Mouse (Mus musculus): ENCODE measurements around the gene Ccr7. TPM values are rescaled to one million over a fixed set of nuclear protein-coding genes. Genes with fewer than 3 reads are reported as not detected.

Gene Ccr7
- total RNA-seq, 1 experiment, result 1.4 TPM

- Histone ChIP-seq H3K4me1 (ENCODE audit: control insufficient read depth in 2 of 2, insufficient read depth in 2 of 2, low read length in 2 of 2, poor library complexity in 1 of 2) (peaks cover 2 to 6% of the 10 kb centered on the region in 2 experiments; a peak in 1 of 4 replicates), H3K4me3 (ENCODE audit: insufficient read depth in 1 of 2, low read depth in 1 of 2, low read length in 2 of 2, poor library complexity in 1 of 2, severe bottlenecking in 1 of 2) (no peak overlapping the region), H3K27ac (ENCODE audit: insufficient read depth, low read depth, low read length, poor library complexity, severe bottlenecking) (no peak overlapping the region), H3K36me3 (ENCODE audit: control insufficient read depth, insufficient read depth, low read length, poor library complexity, severe bottlenecking) (no peaks in the 10 kb centered on the region), H3K9ac (ENCODE audit: insufficient read depth, low read depth, low read length, poor library complexity, severe bottlenecking) (no peak overlapping the region), H3K9me3 (ENCODE audit: control insufficient read depth, insufficient read depth, low read depth, low read length) (no peaks in the 10 kb centered on the region)
- in situ Hi-C loops (cut with MboI; ENCODE audit: low sequenced_read_pairs in 2 of 2, unreplicated experiment in 2 of 2), result no loop called here
- TF ChIP-seq ZC3H11A (IDR thresholded peaks at IDR 0.05; ENCODE audit: borderline replicate concordance, low read depth, low read length) (no peak), HCFC1 (IDR thresholded peaks at IDR 0.05; ENCODE audit: borderline replicate concordance, insufficient read depth, low read length) (no peak), ZNF384 (IDR thresholded peaks at IDR 0.05; ENCODE audit: low read depth, low read length) (no peak)
- DNase-seq (ENCODE audit: low read depth, low spot score), result no peak
Observed at GRCm38 (mm10) chr11:99168030-99168474, 13.2 kb upstream of the Ccr7 start.

GRCm38 (mm10) chr11:99167576-99167975, 12.7 kb upstream of the Ccr7 start:
- Histone ChIP-seq H3K9ac (ENCODE audit: insufficient read depth, low read depth, low read length, poor library complexity, severe bottlenecking) (no peak overlapping the region), H3K27ac (ENCODE audit: insufficient read depth, low read depth, low read length, poor library complexity, severe bottlenecking) (no peak overlapping the region), H3K4me3 (ENCODE audit: insufficient read depth in 1 of 2, low read depth in 1 of 2, low read length in 2 of 2, poor library complexity in 1 of 2, severe bottlenecking in 1 of 2) (no peak overlapping the region), H3K9me3 (ENCODE audit: control insufficient read depth, insufficient read depth, low read depth, low read length) (no peaks in the 10 kb centered on the region), H3K4me1 (ENCODE audit: control insufficient read depth in 2 of 2, insufficient read depth in 2 of 2, low read length in 2 of 2, poor library complexity in 1 of 2) (peaks cover 2 to 6% of the 10 kb centered on the region in 2 experiments; a peak in 1 of 4 replicates), H3K36me3 (ENCODE audit: control insufficient read depth, insufficient read depth, low read length, poor library complexity, severe bottlenecking) (no peaks in the 10 kb centered on the region)
- in situ Hi-C loops (cut with MboI; ENCODE audit: low sequenced_read_pairs in 2 of 2, unreplicated experiment in 2 of 2), result no loop called here
- no peak for TF ChIP-seq ZC3H11A (IDR thresholded peaks at IDR 0.05; ENCODE audit: borderline replicate concordance, low read depth, low read length)
- TF ChIP-seq HCFC1 (IDR thresholded peaks at IDR 0.05; ENCODE audit: borderline replicate concordance, insufficient read depth, low read length), result no peak
- TF ChIP-seq CHD2 (IDR thresholded peaks at IDR 0.05; ENCODE audit: low read depth, low read length), result no peak
- TF ChIP-seq ZNF384 (IDR thresholded peaks at IDR 0.05; ENCODE audit: low read depth, low read length), result no peak
- DNase-seq (ENCODE audit: low read depth, low spot score), result no peak

DNA sequence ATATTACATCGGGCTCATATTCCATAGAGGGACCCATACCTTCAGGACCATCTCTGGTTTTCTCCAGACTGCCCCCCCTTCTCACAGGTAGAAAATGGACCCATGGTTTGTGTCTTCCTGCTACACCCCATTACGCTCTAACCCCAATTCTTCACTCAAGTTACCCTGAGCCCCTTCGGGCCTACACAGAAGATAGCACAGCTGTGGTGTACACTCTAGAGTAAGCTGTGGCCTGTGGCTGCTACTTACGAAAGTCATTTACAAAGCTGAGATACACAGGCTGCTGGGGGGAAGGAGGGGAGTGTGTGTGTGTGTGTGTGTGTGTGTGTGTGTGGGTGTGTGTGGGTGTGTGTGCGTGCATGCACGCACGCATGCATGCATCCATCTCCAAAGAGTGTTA, 11.4 kb upstream of the Ccr7 start:
- in situ Hi-C loops (cut with MboI; ENCODE audit: low sequenced_read_pairs in 2 of 2, unreplicated experiment in 2 of 2), result no loop called here

DNA sequence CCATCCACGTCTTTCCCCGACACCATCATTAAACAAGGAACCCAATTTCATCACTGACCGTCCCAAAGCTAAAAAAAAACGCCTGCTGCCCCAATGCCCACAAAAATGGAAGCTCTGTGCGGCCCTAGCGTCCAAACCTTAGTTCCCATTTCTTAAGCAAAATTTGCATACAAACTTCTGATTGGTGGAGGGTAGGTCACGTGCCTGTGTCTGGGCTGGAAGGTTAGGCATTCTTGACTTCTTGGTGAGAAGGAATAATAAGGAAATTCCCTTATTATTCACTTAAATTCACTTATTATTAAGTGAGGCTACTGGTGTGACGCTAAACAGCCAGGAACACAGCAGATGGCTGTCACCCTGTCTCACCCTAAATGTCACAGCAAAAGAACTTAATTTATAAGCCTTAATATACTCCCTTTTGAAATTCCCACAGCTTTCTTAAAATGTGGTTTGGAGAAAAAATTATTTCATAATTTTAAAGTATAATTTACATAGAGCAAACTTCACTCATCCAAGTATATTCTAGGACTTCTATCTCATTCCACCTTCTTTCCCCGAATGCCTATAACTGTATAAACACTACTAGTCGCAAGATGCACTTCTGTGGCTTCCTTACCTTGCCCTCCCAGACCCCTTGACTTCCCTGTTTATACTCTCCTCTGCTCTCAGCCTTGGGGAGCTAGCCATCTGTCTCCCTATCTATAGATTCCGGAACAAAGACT, 10.3 kb upstream of the Ccr7 start:
- Histone ChIP-seq H3K4me3 (ENCODE audit: insufficient read depth in 1 of 2, low read depth in 1 of 2, low read length in 2 of 2, poor library complexity in 1 of 2, severe bottlenecking in 1 of 2) (no peak overlapping the region), H3K4me1 (ENCODE audit: control insufficient read depth in 2 of 2, insufficient read depth in 2 of 2, low read length in 2 of 2, poor library complexity in 1 of 2) (peaks cover 0 to 3% of the 10 kb centered on the region in 2 experiments; a peak in 1 of 4 replicates), H3K27ac (ENCODE audit: insufficient read depth, low read depth, low read length, poor library complexity, severe bottlenecking) (no peak overlapping the region), H3K9me3 (ENCODE audit: control insufficient read depth, insufficient read depth, low read depth, low read length) (no peaks in the 10 kb centered on the region), H3K9ac (ENCODE audit: insufficient read depth, low read depth, low read length, poor library complexity, severe bottlenecking) (no peak overlapping the region), H3K36me3 (ENCODE audit: control insufficient read depth, insufficient read depth, low read length, poor library complexity, severe bottlenecking) (no peaks in the 10 kb centered on the region)
- DNase-seq (ENCODE audit: low read depth, low spot score), result no peak
- no peak for TF ChIP-seq CHD2 (IDR thresholded peaks at IDR 0.05; ENCODE audit: low read depth, low read length)
- no peak for TF ChIP-seq ZNF384 (IDR thresholded peaks at IDR 0.05; ENCODE audit: low read depth, low read length)
- TF ChIP-seq ZC3H11A (IDR thresholded peaks at IDR 0.05; ENCODE audit: borderline replicate concordance, low read depth, low read length), result no peak
- in situ Hi-C loops (cut with MboI; ENCODE audit: low sequenced_read_pairs in 2 of 2, unreplicated experiment in 2 of 2), result no loop called here

More for the DNA sequence above, 11.4 kb upstream of the Ccr7 start:
- Histone ChIP-seq H3K4me3 (ENCODE audit: insufficient read depth in 1 of 2, low read depth in 1 of 2, low read length in 2 of 2, poor library complexity in 1 of 2, severe bottlenecking in 1 of 2) (no peak overlapping the region), H3K9ac (ENCODE audit: insufficient read depth, low read depth, low read length, poor library complexity, severe bottlenecking) (no peak overlapping the region), H3K27ac (ENCODE audit: insufficient read depth, low read depth, low read length, poor library complexity, severe bottlenecking) (no peak overlapping the region), H3K9me3 (ENCODE audit: control insufficient read depth, insufficient read depth, low read depth, low read length) (no peaks in the 10 kb centered on the region), H3K4me1 (ENCODE audit: control insufficient read depth in 2 of 2, insufficient read depth in 2 of 2, low read length in 2 of 2, poor library complexity in 1 of 2) (peaks cover 2 to 6% of the 10 kb centered on the region in 2 experiments; a peak in 1 of 4 replicates), H3K36me3 (ENCODE audit: control insufficient read depth, insufficient read depth, low read length, poor library complexity, severe bottlenecking) (no peaks in the 10 kb centered on the region)
- DNase-seq (ENCODE audit: low read depth, low spot score), result no peak
- no peak for TF ChIP-seq MAFK (IDR thresholded peaks at IDR 0.05; ENCODE audit: insufficient read depth, low read depth, low read length)
- no peak for TF ChIP-seq HCFC1 (IDR thresholded peaks at IDR 0.05; ENCODE audit: borderline replicate concordance, insufficient read depth, low read length)
